Mouse (Mus musculus): ENCODE data around the gene Elfn2. TPM values are rescaled to one million over a fixed set of nuclear protein-coding genes. Genes with fewer than 3 reads are reported as not detected.

Gene Elfn2
- 1 to 10 TPM; 1.9 to 4.4 (median 2.5) TPM for total RNA-seq (2022)

- no peak for DNase-seq (ENCODE audit: low spot score)
Observed at GRCm38 (mm10) chr15:78718290-78719250, at the start of gene Elfn2. Elfn2 (minus strand) TSS chr15:78718771.

GRCm38 (mm10) chr15:78763704-78764103 is 45.1 kb upstream of the Elfn2 start:
- DNase-seq (ENCODE audit: low spot score), result no peak

- no peak for DNase-seq (ENCODE audit: low spot score)
Observed at GRCm38 (mm10) chr15:78763210-78763609, 44.6 kb upstream of the Elfn2 start.

- no peak for DNase-seq (ENCODE audit: low spot score)
Observed at GRCm38 (mm10) chr15:78761112-78761511, 42.5 kb upstream of the Elfn2 start.

- DNase-seq (ENCODE audit: low spot score), result no peak
Observed at GRCm38 (mm10) chr15:78758132-78758531, 39.6 kb upstream of the Elfn2 start.

- no peak for DNase-seq (ENCODE audit: low spot score)
Observed at GRCm38 (mm10) chr15:78755966-78756725, 37.6 kb upstream of the Elfn2 start.

- no peak for DNase-seq (ENCODE audit: low spot score)
Observed at GRCm38 (mm10) chr15:78755226-78755625, 36.7 kb upstream of the Elfn2 start.

DNA sequence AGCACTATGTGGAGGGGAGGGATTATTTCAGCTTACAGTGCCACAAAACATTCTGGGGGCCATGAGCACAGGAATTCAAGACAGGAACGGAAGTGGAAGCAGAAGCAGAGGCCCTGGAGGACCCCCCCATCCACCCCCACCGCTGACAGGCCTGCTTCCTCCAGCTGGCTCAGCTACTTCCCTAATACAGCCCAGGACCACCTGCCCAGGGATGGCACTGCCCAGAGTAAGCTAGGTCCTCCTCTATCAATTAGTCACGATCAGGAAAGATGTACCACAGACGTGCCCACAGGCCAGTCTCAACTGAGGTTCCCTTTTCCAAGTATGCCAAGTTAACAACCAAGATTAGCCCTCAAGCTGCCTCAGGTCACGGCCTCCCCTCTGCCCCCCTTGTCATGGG is 35.6 kb upstream of the Elfn2 start:
- no peak for DNase-seq (ENCODE audit: low spot score)

- DNase-seq (ENCODE audit: low spot score), result no peak
Observed at GRCm38 (mm10) chr15:78752991-78753390, 34.4 kb upstream of the Elfn2 start.

DNA sequence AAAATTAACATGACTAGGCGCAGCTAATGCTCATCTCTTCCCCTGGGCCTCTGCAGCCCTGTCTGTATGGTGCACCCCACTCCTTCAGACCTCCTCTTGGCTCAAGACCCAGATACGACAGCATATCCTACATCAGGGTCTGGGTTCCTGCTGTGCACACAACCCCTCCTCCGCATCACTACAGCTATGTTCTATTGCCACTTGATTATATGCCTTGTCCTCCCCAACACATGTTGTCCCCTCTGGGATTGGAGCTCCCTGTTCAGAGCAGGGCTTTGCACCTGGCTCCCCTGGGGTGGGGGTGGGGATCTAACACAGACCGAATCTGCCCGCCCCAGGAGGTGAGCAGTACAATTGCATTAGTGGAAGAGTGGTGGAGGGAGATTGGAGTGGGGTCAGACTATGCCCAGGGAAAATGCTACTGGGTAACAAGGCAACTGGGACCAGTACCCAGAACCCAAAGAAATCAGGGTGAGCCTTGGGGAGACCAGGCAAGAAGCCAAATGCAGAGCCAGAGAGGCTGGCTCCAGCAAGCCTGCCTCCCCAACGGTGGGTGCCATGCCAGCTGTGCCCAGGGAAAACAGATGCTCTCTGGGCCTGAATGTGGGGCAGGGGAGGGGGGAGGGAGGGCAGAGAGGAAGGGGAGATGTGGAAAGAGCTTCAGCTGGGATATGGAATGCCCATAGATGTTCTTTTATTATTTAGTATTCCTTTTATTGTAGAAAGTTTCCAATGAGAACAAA is 32.2 kb upstream of the Elfn2 start:
- DNase-seq (ENCODE audit: low spot score), result no peak

DNA sequence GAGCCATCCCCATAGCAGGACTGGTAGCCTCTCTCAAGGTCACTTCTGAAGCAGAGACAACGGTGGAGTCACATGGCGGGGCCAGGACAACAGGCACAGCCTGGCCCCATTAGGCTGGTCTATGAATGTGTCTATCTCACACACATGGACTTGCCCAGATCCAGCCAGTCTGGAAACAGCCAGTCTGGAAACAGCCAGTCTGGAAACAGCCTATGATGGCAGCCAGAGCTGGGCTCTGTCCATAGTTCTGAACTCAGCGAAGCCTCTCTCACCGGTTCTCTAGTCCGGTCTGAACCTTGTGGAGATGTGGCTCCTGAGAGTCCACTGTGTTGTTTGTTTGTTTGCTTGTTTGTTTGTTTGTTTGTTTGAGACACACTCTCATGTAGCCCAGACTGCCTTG is 31.3 kb upstream of the Elfn2 start:
- DNase-seq (ENCODE audit: low spot score), result no peak

DNA sequence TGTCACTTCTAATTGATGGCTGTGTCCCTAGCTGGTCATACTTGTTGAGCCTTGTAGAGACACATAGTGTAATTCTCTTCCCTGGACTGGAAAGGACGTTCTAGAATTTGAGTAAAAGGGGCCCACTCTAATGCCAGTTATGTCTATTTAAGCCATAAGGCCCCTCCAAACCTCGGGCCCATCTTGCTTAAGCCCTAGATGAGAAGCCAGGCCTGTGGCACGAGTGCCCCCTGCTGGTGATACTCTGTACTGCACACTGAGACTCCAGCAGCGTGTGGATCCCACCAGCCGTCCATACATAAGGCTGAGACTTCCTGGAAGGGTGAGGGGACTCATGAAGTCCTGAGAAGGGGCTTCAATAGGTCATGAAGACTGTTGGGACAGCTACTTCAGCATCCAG is 25.6 kb upstream of the Elfn2 start:
- DNase-seq (ENCODE audit: low spot score), result peak; percentile 77

- DNase-seq (ENCODE audit: low spot score), result no peak
Observed at GRCm38 (mm10) chr15:78742831-78743230, 24.3 kb upstream of the Elfn2 start.

GRCm38 (mm10) chr15:78740662-78741061 is 22.1 kb upstream of the Elfn2 start:
- DNase-seq (ENCODE audit: low spot score), result no peak

DNA sequence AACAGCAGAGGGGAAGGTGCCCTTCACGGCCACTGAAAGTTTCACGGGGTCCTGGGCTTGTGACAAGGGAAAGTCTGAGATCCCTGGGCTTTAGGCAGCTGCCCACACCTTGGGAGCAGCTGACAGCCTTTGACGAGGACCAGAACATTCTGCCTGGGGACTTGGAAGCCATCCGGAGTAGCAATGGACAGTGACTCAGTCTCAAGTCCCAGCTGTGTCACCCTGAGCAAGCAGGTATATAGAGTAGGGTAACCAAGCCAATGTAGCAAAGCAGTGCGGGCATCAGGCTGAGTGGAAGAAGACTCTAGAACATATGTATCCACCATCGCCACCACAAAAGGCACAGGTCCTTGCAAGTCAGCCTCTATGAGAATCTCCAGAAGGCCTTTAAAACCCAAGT is 18.6 kb upstream of the Elfn2 start:
- no peak for DNase-seq (ENCODE audit: low spot score)

DNA sequence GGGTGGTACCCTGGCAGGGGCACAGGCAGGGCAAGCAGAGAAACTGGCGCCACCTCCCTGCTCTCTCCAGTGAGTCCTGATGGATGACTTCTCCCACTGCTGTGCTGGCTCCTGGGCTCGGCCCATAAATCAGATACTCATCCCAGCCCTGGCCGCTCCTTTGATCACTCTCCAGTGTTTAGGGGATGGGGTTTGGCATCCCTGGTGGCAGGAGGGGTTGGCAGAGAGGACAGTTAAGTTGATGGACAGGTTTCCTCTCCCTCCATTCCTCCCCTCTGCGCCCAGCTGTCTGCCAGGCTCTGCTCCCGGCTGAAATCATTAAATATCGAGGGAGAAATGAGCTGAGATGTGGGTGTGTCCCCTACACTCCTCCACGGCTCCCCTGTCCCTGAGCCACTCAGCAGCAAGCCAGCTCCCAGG is 18.1 kb upstream of the Elfn2 start:
- no peak for DNase-seq (ENCODE audit: low spot score)

DNA sequence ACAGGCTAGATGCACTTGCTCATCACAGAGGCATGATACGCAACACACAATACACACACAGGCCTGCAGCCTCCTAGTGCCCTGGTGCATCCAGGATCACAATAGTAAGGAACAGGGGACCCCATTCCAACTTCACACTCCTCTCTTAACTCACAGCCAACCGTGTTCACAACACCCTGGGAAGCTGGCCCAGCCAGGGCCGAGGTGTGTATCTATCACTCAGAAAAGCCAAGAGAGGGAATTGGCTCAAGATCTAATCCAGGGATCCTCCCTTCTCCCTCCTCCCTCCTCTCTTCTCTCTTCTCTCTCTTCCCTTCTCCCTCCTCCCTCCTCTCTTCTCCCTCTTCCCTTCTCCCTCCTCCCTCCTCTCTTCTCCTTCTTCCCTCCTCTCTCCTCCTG is 17.6 kb upstream of the Elfn2 start:
- no peak for DNase-seq (ENCODE audit: low spot score)

- no peak for DNase-seq (ENCODE audit: low spot score)
Observed at GRCm38 (mm10) chr15:78735431-78736180, 17.0 kb upstream of the Elfn2 start.

- no peak for DNase-seq (ENCODE audit: low spot score)
Observed at GRCm38 (mm10) chr15:78731830-78732229, 13.3 kb upstream of the Elfn2 start.

DNA sequence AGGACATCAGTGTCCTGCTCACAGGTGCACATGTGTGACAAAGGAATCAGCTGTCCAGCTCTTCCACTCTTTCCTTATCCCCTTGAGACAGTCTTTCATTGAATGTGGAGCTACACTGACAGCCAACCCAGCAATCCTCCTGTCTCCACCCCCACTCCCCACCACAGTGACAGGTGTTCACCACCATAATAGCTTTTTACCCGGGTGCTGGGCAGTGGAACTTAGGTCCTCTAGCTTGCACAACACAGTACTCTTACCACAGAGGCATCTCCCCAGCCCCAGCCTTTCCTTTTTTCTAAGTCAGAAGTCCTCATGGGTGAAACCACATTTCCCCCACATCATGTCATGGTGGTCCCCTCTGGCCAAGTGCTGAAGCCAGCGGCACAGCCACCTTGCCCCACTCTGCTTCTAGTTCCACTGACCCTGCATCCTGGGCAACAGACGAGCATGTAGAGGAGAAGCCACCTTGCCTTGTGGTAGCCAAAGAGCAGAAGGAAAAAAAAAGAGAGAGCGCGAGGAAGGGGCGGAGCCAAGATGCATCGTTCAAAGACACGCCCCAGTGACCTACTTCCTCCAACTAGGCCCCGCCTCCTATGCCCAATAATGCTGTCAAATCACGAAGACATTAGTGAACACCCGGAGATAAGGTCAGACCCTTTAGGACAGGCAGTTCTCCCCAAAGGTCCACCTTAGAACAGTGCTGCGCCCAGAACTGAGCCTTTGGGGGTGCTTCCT is 11.9 kb upstream of the Elfn2 start:
- DNase-seq (ENCODE audit: low spot score), result no peak

DNA sequence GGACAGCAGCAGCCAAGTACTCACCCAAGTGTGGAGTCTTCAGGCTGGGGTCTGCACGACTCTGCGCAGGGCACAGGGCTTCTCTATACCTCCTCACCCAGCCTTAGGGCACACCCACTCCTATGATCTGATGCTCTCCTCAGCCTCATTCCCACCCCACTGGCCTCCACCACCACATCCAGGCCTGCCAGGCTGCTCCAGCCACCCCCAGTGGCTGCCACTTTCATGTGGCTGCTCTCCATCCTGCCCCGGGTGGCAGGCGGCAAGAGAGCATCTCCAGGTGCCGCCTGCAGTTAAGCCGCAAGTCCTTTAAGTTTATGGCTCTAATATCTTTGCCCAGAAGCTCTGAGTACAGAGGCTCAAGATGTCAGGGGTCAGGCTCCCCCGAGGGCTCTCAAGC is 8.1 kb upstream of the Elfn2 start:
- DNase-seq (ENCODE audit: low spot score), result no peak

Measured in heart, adult 8-10 months (tissue).